Mouse (Mus musculus) limb, embryonic 10.5 days (tissue): ENCODE results near the gene Cfhr2. TPM values are rescaled to one million over a fixed set of nuclear protein-coding genes. Genes with fewer than 3 reads are reported as not detected.
"Not testable (repeated sequence)": the region's sequence is repeated elsewhere in the genome, so short reads cannot be mapped to it uniquely, and the experiment has no call there.

Experiments
- DNase-seq: peaks from one replicate; pipeline ENCODE4 v3.0.0-alpha.2; 2017; ENCODE audit warnings: low spot score
- H3K27ac ChIP-seq: fragments of 300-500 bp; sonication (generic); 2 replicates; pipeline ENCODE4 v1.5.1; 2016; ENCODE audit warnings: mild to moderate bottlenecking
- H3K27me3 ChIP-seq: fragments of 300-500 bp; sonication (generic); 2 replicates; pipeline ENCODE4 v1.6.1; 2016; ENCODE audit warnings: low read depth, mild to moderate bottlenecking; ENCODE audit not compliant: poor library complexity, severe bottlenecking
- H3K36me3 ChIP-seq: fragments of 300-500 bp; sonication (generic); 2 replicates; pipeline ENCODE4 v1.6.1; 2016; ENCODE audit warnings: mild to moderate bottlenecking, moderate library complexity
- H3K4me1 ChIP-seq: fragments of 300-500 bp; sonication (generic); 2 replicates; pipeline ENCODE4 v1.6.1; 2016
- H3K4me3 ChIP-seq: fragments of 300-500 bp; sonication (generic); 2 replicates; pipeline ENCODE4 v1.5.1; 2016; ENCODE audit warnings: mild to moderate bottlenecking, moderate library complexity
- H3K9me3 ChIP-seq: fragments of 300-500 bp; sonication (generic); replicated peaks from 2 replicates; pipeline ENCODE4 v1.6.1; 2016; ENCODE audit warnings: mild to moderate bottlenecking
- whole genome bisulfite sequencing: fragments of 180-500 bp; shearing (Covaris S2); methylation state at CpG from one replicate; pipeline ENCODE4 v1.1.7; 2016; 5-methylcytosine and 5-hydroxymethylcytosine counted together
- polyA plus RNA-seq: library from polyadenylated mRNA; unstranded; fragments of >200 nt; fragmentation: Nextera tagmentation; extraction: Ambion mirVana; gene quantifications from 2 replicates; pipeline ENCODE4 v1.2.1, GENCODE M21; 2016

Cfhr2 gene
- not detected in 2 replicates for polyA plus RNA-seq

DNA sequence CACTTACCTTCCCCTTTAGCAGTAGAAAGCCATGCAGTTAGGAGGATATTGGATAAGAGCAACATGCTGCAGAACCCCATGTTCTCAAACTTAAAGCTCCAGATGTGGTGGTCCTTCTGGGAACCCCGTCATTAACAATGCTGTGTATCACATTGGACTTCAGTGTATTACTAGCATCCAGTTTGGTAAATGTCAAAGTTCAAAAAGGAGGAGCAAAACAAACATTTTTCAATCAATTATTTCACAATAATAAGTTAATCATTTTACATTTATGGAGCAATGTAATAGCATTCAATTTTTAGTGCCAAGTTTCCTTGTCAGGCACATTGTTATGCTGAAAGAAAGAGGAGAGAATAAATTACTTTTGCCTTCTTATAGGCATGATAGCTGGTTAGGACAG, at the start of gene Cfhr2:
Gene Cfhr2, minus strand, starts transcription at position 155 of the 400 bp plus-strand sequence.
- H3K4me3 ChIP-seq, result no peak within 1 kb of the TSS
- 97% methylated on average over 1 of the region's 1 CpGs for WGBS
- H3K4me1 ChIP-seq, result no peaks in the 10 kb centered on the region
- no peak within 1 kb of the TSS for H3K27ac ChIP-seq
- no peaks in the 10 kb centered on the region for H3K36me3 ChIP-seq
- no peak for DNase-seq
- no peaks in the 10 kb centered on the region for H3K27me3 ChIP-seq
- H3K9me3 ChIP-seq, result no peaks in the 10 kb centered on the region

DNA sequence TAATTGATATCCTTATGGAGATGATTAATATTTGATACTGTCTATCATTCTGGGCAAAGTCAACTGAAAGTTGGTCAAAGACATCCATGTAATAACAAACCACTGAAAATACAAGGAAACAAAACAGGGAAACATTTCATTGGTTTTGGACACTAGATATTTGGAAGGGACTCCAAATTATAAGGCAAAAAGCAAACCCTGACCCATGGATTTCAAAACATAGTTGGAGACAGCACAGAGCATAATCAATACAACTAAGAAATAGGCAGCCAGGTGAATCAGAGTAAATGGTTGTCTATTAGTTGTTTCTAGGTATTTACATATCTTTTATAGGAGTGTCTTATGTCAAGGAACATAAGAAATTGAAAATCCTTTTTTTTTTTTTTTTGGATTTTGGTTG, 5.2 kb upstream of the Cfhr2 start:
- no peak for DNase-seq
- Histone ChIP-seq H3K27me3 (no peaks in the 10 kb centered on the region), H3K4me1 (no peaks in the 10 kb centered on the region), H3K4me3 (no peak overlapping the region), H3K9me3 (no peaks in the 10 kb centered on the region), H3K36me3 (no peaks in the 10 kb centered on the region), H3K27ac (no peak overlapping the region)

DNA sequence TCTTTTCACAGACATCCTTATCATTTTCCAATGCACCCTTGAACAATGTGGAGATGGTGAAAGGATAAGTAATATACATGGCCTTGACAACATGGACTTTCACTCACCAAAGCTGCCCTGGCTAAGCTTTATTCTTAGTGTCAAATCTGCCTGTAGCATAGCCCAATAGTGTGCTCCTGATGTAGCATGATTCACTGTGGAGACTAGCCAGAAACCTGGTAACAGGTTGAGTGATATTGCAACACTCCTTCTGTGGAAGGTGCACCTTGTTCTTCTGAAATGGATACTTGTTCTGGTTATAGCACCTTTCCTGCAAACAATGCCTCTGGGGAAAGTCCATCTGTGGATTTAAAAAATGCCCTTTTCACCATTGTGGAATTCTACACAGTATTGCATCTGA, 1.7 kb upstream of the Cfhr2 start:
- Histone ChIP-seq H3K36me3 (no peaks in the 10 kb centered on the region), H3K27me3 (no peaks in the 10 kb centered on the region), H3K27ac (no peak overlapping the region), H3K4me1 (no peaks in the 10 kb centered on the region), H3K4me3 (no peak overlapping the region), H3K9me3 (no peaks in the 10 kb centered on the region)
- DNase-seq, result no peak

DNA sequence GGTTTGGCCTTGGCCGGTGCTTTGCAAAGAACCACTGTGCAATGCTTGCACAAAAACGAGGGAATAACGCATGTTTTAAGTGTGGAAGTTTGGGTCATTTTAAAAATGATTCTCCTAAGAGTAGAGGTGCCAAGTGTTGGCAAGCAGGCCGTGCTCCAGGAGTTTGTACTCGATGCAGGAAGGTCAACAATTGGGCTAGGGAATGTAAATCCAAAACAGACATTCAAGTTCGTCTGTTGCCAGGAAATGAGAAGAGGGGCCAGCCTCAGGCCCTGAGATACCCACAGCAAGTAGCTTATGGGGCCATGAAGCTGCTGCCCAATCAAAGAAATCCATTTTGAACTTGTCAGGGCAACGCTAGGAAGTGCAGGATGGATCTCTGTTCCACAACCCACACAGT, 18.8 kb downstream of the Cfhr2 start:
- Histone ChIP-seq H3K36me3 (no peaks in the 10 kb centered on the region), H3K27me3 (no peaks in the 10 kb centered on the region), H3K27ac (no peak overlapping the region), H3K9me3 (no peaks in the 10 kb centered on the region), H3K4me3 (no peak overlapping the region), H3K4me1 (no peaks in the 10 kb centered on the region)
- 87% methylated on average over 7 of the region's 7 CpGs for WGBS
- no peak for DNase-seq

DNA sequence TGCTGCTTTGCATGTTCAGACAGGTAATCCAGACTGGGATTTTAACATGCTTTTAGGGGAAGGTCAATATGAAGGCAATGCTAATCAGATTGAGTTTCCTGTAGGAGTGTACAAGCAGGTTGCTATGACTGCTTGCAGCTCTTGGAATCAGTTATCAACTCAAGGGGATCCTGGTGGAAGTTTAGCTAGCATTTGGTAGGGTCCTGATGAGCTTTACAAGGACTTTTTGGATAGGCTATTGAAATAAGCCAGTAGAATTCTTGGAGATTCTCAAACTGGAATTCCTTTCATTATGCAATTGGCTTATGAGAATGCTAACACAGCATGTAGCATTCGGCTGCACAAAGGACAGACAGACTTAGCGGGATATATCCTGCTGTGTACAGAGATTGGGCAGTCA, 19.2 kb downstream of the Cfhr2 start:
- 90% methylated on average over 2 of the region's 2 CpGs for WGBS
- Histone ChIP-seq H3K27ac (no peak overlapping the region), H3K9me3 (no peaks in the 10 kb centered on the region), H3K4me3 (no peak overlapping the region), H3K36me3 (no peaks in the 10 kb centered on the region), H3K4me1 (no peaks in the 10 kb centered on the region), H3K27me3 (no peaks in the 10 kb centered on the region)
- DNase-seq, result no peak

DNA sequence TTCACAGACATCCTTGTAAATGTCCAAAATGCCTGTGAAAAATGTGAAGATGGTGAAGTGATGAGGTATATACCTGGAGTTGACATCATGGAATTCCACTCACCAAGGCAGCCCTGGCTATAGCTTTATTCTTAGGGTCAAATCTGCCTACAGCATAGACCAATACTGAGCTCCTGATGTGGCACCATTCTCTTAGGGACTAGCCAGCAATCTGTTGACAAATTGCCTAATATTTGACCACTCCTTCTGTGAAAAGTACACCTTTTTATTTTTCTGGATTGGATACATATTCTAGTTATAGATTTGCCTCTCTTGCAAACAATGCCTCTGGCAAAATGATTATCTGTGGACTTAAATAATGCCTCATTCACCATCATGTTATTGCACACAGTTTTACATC, 49.9 kb downstream of the Cfhr2 start:
- Histone ChIP-seq H3K4me3 (no peak overlapping the region), H3K27ac (no peak overlapping the region), H3K9me3 (no peaks in the 10 kb centered on the region), H3K27me3 (no peaks in the 10 kb centered on the region), H3K4me1 (no peaks in the 10 kb centered on the region), H3K36me3 (no peaks in the 10 kb centered on the region)
- DNase-seq, result no peak

DNA sequence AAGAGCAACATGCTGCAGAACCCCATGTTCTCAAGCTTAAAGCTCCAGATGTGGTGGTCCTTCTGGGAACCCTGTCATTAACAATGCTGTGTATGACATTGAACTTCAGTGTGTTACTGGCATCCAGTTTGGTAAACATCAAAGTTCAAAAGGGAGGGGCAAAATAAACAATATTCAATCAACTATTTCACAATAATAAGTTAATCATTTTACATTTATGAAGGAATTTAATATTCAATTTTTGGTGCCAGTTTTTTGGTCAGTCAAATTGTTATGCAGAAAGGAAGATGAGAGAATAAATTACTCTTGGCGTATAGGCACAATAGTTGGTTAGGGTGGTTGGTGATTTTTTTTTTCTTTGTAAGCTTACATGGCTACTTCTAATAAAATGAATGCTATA, 77.4 kb downstream of the Cfhr2 start, which contains the start of gene Gm4788:
Gene Gm4788, minus strand, starts transcription at position 101 of the 400 bp plus-strand sequence.
- H3K4me3 ChIP-seq, result no peak within 1 kb of the TSS
- H3K9me3 ChIP-seq, result no peaks in the 10 kb centered on the region
- H3K27ac ChIP-seq, result no peak within 1 kb of the TSS
- 95% methylated on average over 1 of the region's 1 CpGs for WGBS
- H3K36me3 ChIP-seq, result no peaks in the 10 kb centered on the region
- no peaks in the 10 kb centered on the region for H3K4me1 ChIP-seq
- no peaks in the 10 kb centered on the region for H3K27me3 ChIP-seq
- DNase-seq, result no peak

DNA sequence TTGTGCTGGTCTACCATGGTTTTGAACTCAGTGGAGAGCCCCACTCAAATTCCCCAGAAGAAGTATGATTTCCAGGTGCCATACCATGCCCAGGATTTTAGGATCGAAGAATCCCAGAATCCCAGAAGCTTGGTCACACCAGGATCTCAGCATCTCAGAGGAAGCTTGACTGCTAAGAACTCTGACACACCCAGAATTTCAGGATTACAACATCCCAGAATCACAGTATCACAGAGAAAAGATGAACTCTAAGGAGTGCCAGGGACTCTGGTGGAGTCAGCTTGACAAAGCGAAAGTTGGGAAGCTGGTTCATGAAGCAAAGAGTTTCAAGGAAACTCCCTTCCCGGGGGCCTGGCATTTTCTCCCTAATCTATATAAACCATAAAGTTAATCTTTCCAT, 88.6 kb downstream of the Cfhr2 start:
- not testable (repeated sequence) for H3K4me1 ChIP-seq, H3K36me3 ChIP-seq, DNase-seq, H3K27me3 ChIP-seq, H3K27ac ChIP-seq, H3K9me3 ChIP-seq, H3K4me3 ChIP-seq
- 74% methylated on average over 3 of the region's 3 CpGs for WGBS

Other genes with a start within 250 kb of the Cfhr2 start
- not detected in 2 replicates for gene Gm4788, start 77.5 kb downstream of the Cfhr2 start, polyA plus RNA-seq